Mouse (Mus musculus) lung, postnatal 0 days (tissue): ENCODE results near the gene Cela1. TPM values are rescaled to one million over a fixed set of nuclear protein-coding genes. Genes with fewer than 3 reads are reported as not detected.
A peak's percentile ranks its signal among the peaks of the same experiment; 100 is the strongest.

ENCODE experiments used
- ATAC-seq: fragments of 200-750 bp; cut with Nextera tagmentation; 2 replicates; pipeline ENCODE4 v1.8.0; 2017; ENCODE audit warnings: moderate library complexity
- DNase-seq: peaks from one replicate; pipeline ENCODE4 v3.0.0-alpha.2; 2016; ENCODE audit warnings: low spot score
- H3K27ac ChIP-seq: fragments of 300-500 bp; sonication (generic); 2 replicates; pipeline ENCODE4 v1.5.1; 2014; ENCODE audit warnings: antibody characterized with exemption, mild to moderate bottlenecking, low read length, mixed read lengths
- H3K27me3 ChIP-seq: fragments of 300-500 bp; sonication (generic); replicated peaks from 2 replicates; pipeline ENCODE4 v1.6.1; 2014; ENCODE audit warnings: low read length, mixed read lengths; ENCODE audit not compliant: insufficient read depth
- H3K36me3 ChIP-seq: fragments of 300-500 bp; sonication (generic); 2 replicates; pipeline ENCODE4 v1.6.1; 2014; ENCODE audit warnings: low read length, mixed read lengths; ENCODE audit not compliant: insufficient read depth
- H3K4me1 ChIP-seq: fragments of 300-500 bp; sonication (generic); 2 replicates; pipeline ENCODE4 v1.6.1; 2014; ENCODE audit warnings: antibody characterized with exemption, low read depth, low read length, mixed read lengths; ENCODE audit not compliant: insufficient read depth
- H3K4me2 ChIP-seq: fragments of 300-500 bp; sonication (generic); replicated peaks from 2 replicates; pipeline ENCODE4 v1.6.1; 2014; ENCODE audit warnings: low read depth, mild to moderate bottlenecking, low read length, moderate library complexity, mixed read lengths
- H3K4me3 ChIP-seq: fragments of 300-500 bp; sonication (generic); 2 replicates; pipeline ENCODE4 v1.5.1; 2014; ENCODE audit warnings: low read depth, low read length
- H3K9ac ChIP-seq: fragments of 300-500 bp; sonication (generic); replicated peaks from 2 replicates; pipeline ENCODE4 v1.6.1; 2014; ENCODE audit warnings: low read depth, mild to moderate bottlenecking
- H3K9me3 ChIP-seq: fragments of 300-500 bp; sonication (generic); 2 replicates; pipeline ENCODE4 v1.6.1; 2016; ENCODE audit warnings: low read length, mixed read lengths
- CTCF ChIP-seq: IDR thresholded peaks from 2 replicates; pipeline ENCODE4 v1.5.1; 2016; ENCODE audit warnings: antibody characterized with exemption, mild to moderate bottlenecking
- EP300 ChIP-seq: IDR thresholded peaks from 2 replicates; pipeline ENCODE4 v1.6.1; 2016; ENCODE audit warnings: antibody characterized with exemption, mild to moderate bottlenecking, control low read depth
- WGBS: fragments of 180-500 bp; shearing (Covaris S2); extraction: QIAGEN DNeasy Blood & Tissue Kit; methylation state at CpG from one replicate; pipeline ENCODE4 v1.1.7; 2014; 5-methylcytosine and 5-hydroxymethylcytosine counted together
- polyA plus RNA-seq: library from polyadenylated mRNA; unstranded; fragments of >200 nt; fragmentation: Nextera tagmentation; extraction: Ambion mirVana; gene quantifications from 2 replicates; pipeline ENCODE4 v1.2.1, GENCODE M21; 2015

The Cela1 gene
- polyA plus RNA-seq, 1 experiment from 2014 or later, result 11.4 TPM

GRCm38 (mm10) chr15:100665411-100666218 lies 22.1 kb downstream of the Cela1 start:
- Histone ChIP-seq H3K4me3 (no peak overlapping the region), H3K27ac (no peak overlapping the region), H3K4me2 (no peak overlapping the region), H3K4me1 (no peaks in the 10 kb centered on the region), H3K9me3 (no peaks in the 10 kb centered on the region), H3K36me3 (no peaks in the 10 kb centered on the region), H3K9ac (no peak overlapping the region), H3K27me3 (no peaks in the 10 kb centered on the region)
- TF ChIP-seq CTCF, result no peak
- TF ChIP-seq EP300, result no peak
- DNase-seq (no peak), ATAC-seq (no peak)
- 28% methylated on average over 9 of the region's 9 CpGs for WGBS

- Histone ChIP-seq H3K9ac (no peak overlapping the region), H3K27me3 (no peaks in the 10 kb centered on the region), H3K4me1 (no peaks in the 10 kb centered on the region), H3K4me3 (no peak overlapping the region), H3K4me2 (no peak overlapping the region), H3K9me3 (no peaks in the 10 kb centered on the region), H3K27ac (no peak overlapping the region), H3K36me3 (no peaks in the 10 kb centered on the region)
- DNase-seq, result no peak
- 63% methylated on average over 9 of the region's 9 CpGs for WGBS
- ATAC-seq, result 0 out of 2 replicates have a peak, but pooled peaks have one; percentile 19
- TF ChIP-seq CTCF (no peak), EP300 (no peak)
Observed at GRCm38 (mm10) chr15:100664813-100665274, 22.9 kb downstream of the Cela1 start.

- no peaks in the 10 kb centered on the region for H3K4me1 ChIP-seq
- no peak overlapping the region for H3K27ac ChIP-seq
- H3K4me2 ChIP-seq, result no peak overlapping the region
- no peak overlapping the region for H3K9ac ChIP-seq
- H3K9me3 ChIP-seq, result no peaks in the 10 kb centered on the region
- ATAC-seq (no peak), DNase-seq (no peak)
- TF ChIP-seq CTCF (no peak), EP300 (no peak)
- H3K4me3 ChIP-seq, result no peak overlapping the region
- WGBS, result 89% methylated on average over 5 of the region's 5 CpGs
- no peaks in the 10 kb centered on the region for H3K36me3 ChIP-seq
- H3K27me3 ChIP-seq, result no peaks in the 10 kb centered on the region
Observed at GRCm38 (mm10) chr15:100660805-100661204, 26.9 kb downstream of the Cela1 start.

- no peak overlapping the region for H3K27ac ChIP-seq
- H3K9me3 ChIP-seq, result no peaks in the 10 kb centered on the region
- WGBS, result 74% methylated on average over 9 of the region's 9 CpGs
- H3K4me2 ChIP-seq, result no peak overlapping the region
- no peaks in the 10 kb centered on the region for H3K36me3 ChIP-seq
- ATAC-seq (no peak), DNase-seq (no peak)
- H3K4me3 ChIP-seq, result no peak overlapping the region
- H3K9ac ChIP-seq, result no peak overlapping the region
- H3K4me1 ChIP-seq, result no peaks in the 10 kb centered on the region
- no peaks in the 10 kb centered on the region for H3K27me3 ChIP-seq
- TF ChIP-seq EP300, result no peak
- no peak for TF ChIP-seq CTCF
Observed at GRCm38 (mm10) chr15:100660306-100660705, 27.4 kb downstream of the Cela1 start.

GRCm38 (mm10) chr15:100655201-100655600 lies 32.5 kb downstream of the Cela1 start:
- H3K9ac ChIP-seq, result no peak overlapping the region
- no peaks in the 10 kb centered on the region for H3K4me1 ChIP-seq
- ATAC-seq, result no peak
- no peak for DNase-seq
- H3K9me3 ChIP-seq, result no peaks in the 10 kb centered on the region
- TF ChIP-seq EP300, result no peak
- TF ChIP-seq CTCF, result no peak
- no peak overlapping the region for H3K4me2 ChIP-seq
- no peaks in the 10 kb centered on the region for H3K36me3 ChIP-seq
- WGBS, result 80% methylated on average over 5 of the region's 5 CpGs
- H3K27me3 ChIP-seq, result no peaks in the 10 kb centered on the region
- no peak overlapping the region for H3K27ac ChIP-seq
- no peak overlapping the region for H3K4me3 ChIP-seq

- no peak overlapping the region for H3K4me3 ChIP-seq
- TF ChIP-seq CTCF (no peak), EP300 (no peak)
- H3K36me3 ChIP-seq, result no peaks in the 10 kb centered on the region
- ATAC-seq (no peak), DNase-seq (no peak)
- 75% methylated on average over 1 of the region's 1 CpGs for WGBS
- no peaks in the 10 kb centered on the region for H3K27me3 ChIP-seq
- no peak overlapping the region for H3K4me2 ChIP-seq
- H3K27ac ChIP-seq, result no peak overlapping the region
- no peaks in the 10 kb centered on the region for H3K4me1 ChIP-seq
- no peak overlapping the region for H3K9ac ChIP-seq
- no peaks in the 10 kb centered on the region for H3K9me3 ChIP-seq
Observed at GRCm38 (mm10) chr15:100654271-100654670, 33.5 kb downstream of the Cela1 start.
